Mouse (Mus musculus): ENCODE results near the gene Ccng1. TPM values are rescaled to one million over a fixed set of nuclear protein-coding genes. Genes with fewer than 3 reads are reported as not detected.

Gene Ccng1
- 157 and 165 TPM in 2 replicates for polyA plus RNA-seq (2012; ENCODE audit: insufficient read depth, insufficient read length, missing spikeins)

GRCm38 (mm10) chr11:40755109-40755627 lies at the start of gene Ccng1:
Gene Ccng1 (minus strand): TSS chr11:40755311.
- Histone ChIP-seq H3K4me3 (ENCODE audit: insufficient read depth, low read depth, low read length) (peak within 1 kb of the TSS; percentile 75), H3K27ac (replicated peaks; ENCODE audit: low read depth, low read length) (peak within 1 kb of the TSS; percentile 29), H3K4me1 (ENCODE audit: control insufficient read depth, insufficient read depth, insufficient read length, low read length) (no peaks in the 10 kb centered on the region)

- H3K27ac ChIP-seq (replicated peaks; ENCODE audit: low read depth, low read length): no peak overlapping the region
- H3K4me1 ChIP-seq (ENCODE audit: control insufficient read depth, insufficient read depth, insufficient read length, low read length): no peaks in the 10 kb centered on the region
- no peak overlapping the region for H3K4me3 ChIP-seq (ENCODE audit: insufficient read depth, low read depth, low read length)
These were observed 35.2 kb upstream of the Ccng1 start for GRCm38 (mm10) chr11:40790307-40790706.

- H3K27ac ChIP-seq (replicated peaks; ENCODE audit: low read depth, low read length): no peak overlapping the region
- H3K4me1 ChIP-seq (ENCODE audit: control insufficient read depth, insufficient read depth, insufficient read length, low read length): no peaks in the 10 kb centered on the region
- no peak overlapping the region for H3K4me3 ChIP-seq (ENCODE audit: insufficient read depth, low read depth, low read length)
These were observed 34.6 kb upstream of the Ccng1 start for GRCm38 (mm10) chr11:40789701-40790100.

- no peak overlapping the region for H3K27ac ChIP-seq (replicated peaks; ENCODE audit: low read depth, low read length)
- no peak overlapping the region for H3K4me3 ChIP-seq (ENCODE audit: insufficient read depth, low read depth, low read length)
These were observed 31.8 kb upstream of the Ccng1 start for GRCm38 (mm10) chr11:40786900-40787299.

GRCm38 (mm10) chr11:40784326-40784725 lies 29.2 kb upstream of the Ccng1 start:
- Histone ChIP-seq H3K27ac (replicated peaks; ENCODE audit: low read depth, low read length) (no peak overlapping the region), H3K4me3 (ENCODE audit: insufficient read depth, low read depth, low read length) (no peak overlapping the region), H3K4me1 (ENCODE audit: control insufficient read depth, insufficient read depth, insufficient read length, low read length) (no peaks in the 10 kb centered on the region)

More at GRCm38 (mm10) chr11:40786900-40787299, 31.8 kb upstream of the Ccng1 start:
- H3K4me1 ChIP-seq (ENCODE audit: control insufficient read depth, insufficient read depth, insufficient read length, low read length): no peaks in the 10 kb centered on the region

- no peak overlapping the region for H3K27ac ChIP-seq (replicated peaks; ENCODE audit: low read depth, low read length)
- no peaks in the 10 kb centered on the region for H3K4me1 ChIP-seq (ENCODE audit: control insufficient read depth, insufficient read depth, insufficient read length, low read length)
- H3K4me3 ChIP-seq (ENCODE audit: insufficient read depth, low read depth, low read length): no peak overlapping the region
These were observed 28.2 kb upstream of the Ccng1 start for GRCm38 (mm10) chr11:40783346-40783745.

GRCm38 (mm10) chr11:40781857-40782256 lies 26.7 kb upstream of the Ccng1 start:
- H3K4me3 ChIP-seq (ENCODE audit: insufficient read depth, low read depth, low read length): no peak overlapping the region
- no peak overlapping the region for H3K27ac ChIP-seq (replicated peaks; ENCODE audit: low read depth, low read length)
- no peaks in the 10 kb centered on the region for H3K4me1 ChIP-seq (ENCODE audit: control insufficient read depth, insufficient read depth, insufficient read length, low read length)

GRCm38 (mm10) chr11:40775315-40776269 lies 20.5 kb upstream of the Ccng1 start:
- H3K4me3 ChIP-seq (ENCODE audit: insufficient read depth, low read depth, low read length): no peak overlapping the region

GRCm38 (mm10) chr11:40764690-40765089 lies 9.6 kb upstream of the Ccng1 start:
- no peak overlapping the region for H3K4me3 ChIP-seq (ENCODE audit: insufficient read depth, low read depth, low read length)
- no peak overlapping the region for H3K27ac ChIP-seq (replicated peaks; ENCODE audit: low read depth, low read length)
- H3K4me1 ChIP-seq (ENCODE audit: control insufficient read depth, insufficient read depth, insufficient read length, low read length): no peaks in the 10 kb centered on the region

More at GRCm38 (mm10) chr11:40775315-40776269, 20.5 kb upstream of the Ccng1 start:
- Histone ChIP-seq H3K27ac (replicated peaks; ENCODE audit: low read depth, low read length) (no peak overlapping the region), H3K4me1 (ENCODE audit: control insufficient read depth, insufficient read depth, insufficient read length, low read length) (no peaks in the 10 kb centered on the region)

GRCm38 (mm10) chr11:40763395-40763794 lies 8.3 kb upstream of the Ccng1 start:
- Histone ChIP-seq H3K4me1 (ENCODE audit: control insufficient read depth, insufficient read depth, insufficient read length, low read length) (no peaks in the 10 kb centered on the region), H3K4me3 (ENCODE audit: insufficient read depth, low read depth, low read length) (no peak overlapping the region), H3K27ac (replicated peaks; ENCODE audit: low read depth, low read length) (no peak overlapping the region)

GRCm38 (mm10) chr11:40759896-40760295 lies 4.8 kb upstream of the Ccng1 start:
- Histone ChIP-seq H3K4me1 (ENCODE audit: control insufficient read depth, insufficient read depth, insufficient read length, low read length) (no peaks in the 10 kb centered on the region), H3K4me3 (ENCODE audit: insufficient read depth, low read depth, low read length) (no peak overlapping the region), H3K27ac (replicated peaks; ENCODE audit: low read depth, low read length) (no peak overlapping the region)

- H3K4me1 ChIP-seq (ENCODE audit: control insufficient read depth, insufficient read depth, insufficient read length, low read length): no peaks in the 10 kb centered on the region
- H3K4me3 ChIP-seq (ENCODE audit: insufficient read depth, low read depth, low read length): no peak overlapping the region
- H3K27ac ChIP-seq (replicated peaks; ENCODE audit: low read depth, low read length): no peak overlapping the region
These were observed 857 bp upstream of the Ccng1 start for GRCm38 (mm10) chr11:40755968-40756367.

- Histone ChIP-seq H3K4me1 (ENCODE audit: control insufficient read depth, insufficient read depth, insufficient read length, low read length) (no peaks in the 10 kb centered on the region), H3K4me3 (ENCODE audit: insufficient read depth, low read depth, low read length) (peak overlapping the region; percentile 75)
These were observed 425 bp downstream of the Ccng1 start for GRCm38 (mm10) chr11:40754664-40755107.

GRCm38 (mm10) chr11:40753836-40754235 lies 1.3 kb downstream of the Ccng1 start:
- H3K4me1 ChIP-seq (ENCODE audit: control insufficient read depth, insufficient read depth, insufficient read length, low read length): no peaks in the 10 kb centered on the region
- H3K4me3 ChIP-seq (ENCODE audit: insufficient read depth, low read depth, low read length): peak overlapping the region; percentile 23; the same call in 1 of the 2 replicates
- H3K27ac ChIP-seq (replicated peaks; ENCODE audit: low read depth, low read length): no peak overlapping the region

More at GRCm38 (mm10) chr11:40754664-40755107, 425 bp downstream of the Ccng1 start:
- H3K27ac ChIP-seq (replicated peaks; ENCODE audit: low read depth, low read length): peak overlapping the region; percentile 29

- Histone ChIP-seq H3K4me3 (ENCODE audit: insufficient read depth, low read depth, low read length) (no peak overlapping the region), H3K27ac (replicated peaks; ENCODE audit: low read depth, low read length) (no peak overlapping the region), H3K4me1 (ENCODE audit: control insufficient read depth, insufficient read depth, insufficient read length, low read length) (no peaks in the 10 kb centered on the region)
These were observed 7.4 kb downstream of the Ccng1 start for GRCm38 (mm10) chr11:40747716-40748115.
